Mouse (Mus musculus): ENCODE measurements at regions not wholly inside any gene's neighbourhood (a gene's known extent, or its start where the extent isn't known, plus 50 kb on each side); places are given as distances from the start of the nearest gene placed in this dataset.

DNA sequence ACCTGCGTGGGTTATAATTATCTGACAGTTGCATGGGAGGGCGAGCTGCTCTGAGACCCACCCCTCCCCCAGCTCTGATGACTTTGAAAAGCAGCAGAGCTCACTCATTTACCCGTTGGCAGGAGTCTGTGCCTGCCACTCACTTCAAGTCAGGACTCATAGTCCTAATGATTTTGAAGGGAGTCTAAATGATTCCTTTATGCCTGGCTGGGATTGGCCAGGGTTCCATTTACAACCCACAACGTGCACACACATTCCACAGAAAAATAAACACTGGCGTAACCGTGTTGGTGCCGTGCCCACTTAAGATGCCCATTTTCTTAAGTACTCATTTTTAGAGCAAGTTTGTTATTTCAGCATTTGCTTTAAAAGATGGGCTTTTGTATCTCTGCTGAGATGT lies 266.8 kb upstream of the Runx1 start:
- TF ChIP-seq CTCF (IDR thresholded peaks at IDR 0.05; ENCODE audit: borderline replicate concordance, control insufficient read depth, extremely low read depth, insufficient read depth, low read length, poor library complexity) (no peak), POLR2A (IDR thresholded peaks at IDR 0.05; ENCODE audit: control insufficient read depth, extremely low read depth, insufficient read depth, low read length, poor library complexity) (no peak)
